Mouse (Mus musculus): Measurements from ENCODE around the gene Abhd2. TPM values are rescaled to one million over a fixed set of nuclear protein-coding genes. Genes with fewer than 3 reads are reported as not detected.
"Not testable (repeated sequence)": the region's sequence is repeated elsewhere in the genome, so short reads cannot be mapped to it uniquely, and the experiment has no call there.

Abhd2 gene
- total RNA-seq, 2 experiments from 2014 or later: 24.7 to 27.2 TPM

DNA sequence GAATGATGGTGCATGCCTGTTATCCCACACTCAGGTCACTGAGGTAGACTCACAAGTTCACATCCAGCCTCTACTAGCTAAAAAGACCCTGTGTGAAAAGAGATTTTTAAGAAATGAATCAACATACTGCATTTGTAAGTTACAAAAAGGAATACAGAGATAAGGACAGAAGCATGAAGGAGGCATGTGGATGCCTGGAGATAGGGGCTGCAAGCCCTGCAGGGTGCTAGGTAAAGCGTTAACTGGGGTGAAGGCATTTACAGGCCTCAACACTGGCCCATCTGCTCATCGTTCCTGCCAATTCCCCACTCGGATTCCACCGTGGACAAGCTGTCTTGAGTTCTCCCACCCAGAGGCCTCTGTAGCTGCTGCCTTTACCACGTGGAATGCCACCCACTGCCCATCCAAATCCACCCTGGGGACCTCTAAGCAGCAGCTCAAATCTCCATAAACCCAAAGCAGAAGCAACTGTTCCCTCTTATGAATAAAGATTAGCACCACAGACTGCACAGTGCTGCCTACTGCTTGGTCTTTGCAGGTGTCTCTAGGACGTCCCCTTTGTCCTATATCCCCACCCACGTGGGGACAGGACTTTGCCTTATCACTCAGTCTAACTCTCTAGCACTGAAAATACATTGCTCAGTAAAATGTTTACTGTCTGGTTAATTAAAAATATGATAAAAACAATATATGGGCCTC, 5.2 kb upstream of the Abhd2 start:
- DNase-seq: no peak

- DNase-seq: no peak
Measured at GRCm38 (mm10) chr7:79268897-79269296, 4.1 kb upstream of the Abhd2 start.

DNA sequence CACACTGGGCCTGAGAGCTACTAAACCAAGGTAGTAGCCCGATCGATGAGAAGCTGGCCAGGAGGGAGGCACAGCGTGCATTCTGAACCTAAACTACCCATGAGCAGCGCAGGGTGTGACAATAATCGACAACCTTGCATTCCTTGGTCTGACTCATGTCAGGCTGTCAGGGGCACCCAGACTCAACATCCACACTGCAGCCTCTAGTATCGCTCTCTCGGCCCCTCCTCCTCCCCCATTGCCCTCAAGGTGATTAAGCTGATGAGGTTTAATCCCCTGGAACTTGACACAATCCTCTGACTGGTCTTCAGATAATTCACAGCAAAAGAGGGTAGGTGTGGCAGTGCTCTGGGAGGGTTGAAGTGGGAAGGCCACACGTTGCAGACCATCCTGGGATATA, 3.6 kb upstream of the Abhd2 start:
- DNase-seq: no peak

- DNase-seq: no peak
Measured at GRCm38 (mm10) chr7:79269866-79270265, 3.1 kb upstream of the Abhd2 start.

DNA sequence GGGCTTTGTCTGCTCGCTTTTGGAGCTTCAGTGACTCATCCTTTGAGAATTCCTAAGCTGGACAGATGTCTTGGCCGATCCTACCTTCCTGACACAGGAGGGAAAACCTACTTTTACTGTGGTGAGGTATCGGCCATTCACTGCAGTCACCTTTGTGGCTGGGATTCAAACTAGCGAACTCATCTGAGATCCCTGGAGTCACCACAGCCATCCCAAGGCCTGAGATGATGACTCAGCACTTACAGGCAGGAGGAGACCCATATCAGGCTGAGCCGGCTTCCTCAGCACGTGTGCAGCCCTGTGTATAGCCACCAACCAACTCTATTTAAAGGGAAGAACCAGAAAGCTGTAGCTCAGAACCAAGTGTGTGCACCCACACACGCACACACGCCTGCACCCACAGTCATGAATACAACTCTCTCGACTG, 2.0 kb upstream of the Abhd2 start:
- DNase-seq: no peak

- DNase-seq: no peak
Measured at GRCm38 (mm10) chr7:79271861-79272788, 874 bp upstream of the Abhd2 start.

- peak; percentile 57 for DNase-seq
Measured at GRCm38 (mm10) chr7:79273738-79274472, 906 bp downstream of the Abhd2 start.

DNA sequence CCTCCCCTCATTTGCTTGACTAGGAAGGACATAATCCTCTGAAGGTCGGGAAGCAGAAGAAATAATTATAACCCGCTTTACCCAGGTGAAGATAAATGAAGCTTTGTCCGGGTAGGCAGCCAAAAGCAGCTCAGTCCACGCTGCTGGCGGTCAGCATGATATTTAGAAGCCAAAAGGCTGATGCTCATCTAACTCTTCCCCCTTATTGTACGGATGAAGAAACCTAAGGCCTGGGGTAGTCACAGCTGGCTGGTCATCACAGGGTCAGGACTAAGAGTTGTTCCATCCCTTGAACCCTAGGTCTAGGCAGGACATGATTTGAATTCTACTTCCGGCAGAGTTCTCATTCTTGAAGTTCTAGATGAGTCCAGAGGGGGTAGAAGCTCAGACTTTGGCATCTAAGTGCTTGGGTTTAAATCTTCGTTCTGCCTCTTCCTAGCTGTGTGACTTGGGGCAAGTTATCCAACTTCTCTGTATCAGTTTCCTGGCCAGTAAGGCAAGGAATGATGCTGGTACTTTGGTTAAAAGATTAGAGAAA, 1.5 kb downstream of the Abhd2 start:
- DNase-seq: no peak

DNA sequence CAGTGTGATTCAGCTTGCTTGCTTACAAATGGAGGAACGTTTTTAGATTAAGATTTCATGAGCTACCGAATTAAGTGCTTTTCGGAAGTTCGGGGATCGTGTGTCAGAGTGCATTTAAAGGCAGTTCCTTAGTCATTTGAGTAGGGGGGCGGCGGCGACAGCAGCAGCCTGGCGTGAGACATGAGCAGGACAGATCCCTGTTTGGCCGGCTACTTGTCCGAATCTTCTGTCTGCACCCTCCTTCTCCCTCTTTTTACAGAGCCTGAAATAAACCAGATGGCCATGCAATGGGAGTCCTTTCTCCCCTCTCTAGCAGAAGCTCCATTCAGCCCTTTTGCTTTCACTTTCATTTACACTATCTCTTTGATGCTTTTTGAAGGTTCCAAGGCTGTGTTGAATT, 2.3 kb downstream of the Abhd2 start:
- DNase-seq: peak; percentile 26

GRCm38 (mm10) chr7:79278432-79278831, 5.4 kb downstream of the Abhd2 start:
- DNase-seq: no peak

- DNase-seq: peak; percentile 23
Measured at GRCm38 (mm10) chr7:79279376-79280029, 6.5 kb downstream of the Abhd2 start.

- DNase-seq: no peak
Measured at GRCm38 (mm10) chr7:79282883-79283670, 10.1 kb downstream of the Abhd2 start.

GRCm38 (mm10) chr7:79283671-79283941, 10.6 kb downstream of the Abhd2 start:
- not testable (repeated sequence) for DNase-seq

GRCm38 (mm10) chr7:79284160-79284888, 11.3 kb downstream of the Abhd2 start:
- no peak for DNase-seq

DNA sequence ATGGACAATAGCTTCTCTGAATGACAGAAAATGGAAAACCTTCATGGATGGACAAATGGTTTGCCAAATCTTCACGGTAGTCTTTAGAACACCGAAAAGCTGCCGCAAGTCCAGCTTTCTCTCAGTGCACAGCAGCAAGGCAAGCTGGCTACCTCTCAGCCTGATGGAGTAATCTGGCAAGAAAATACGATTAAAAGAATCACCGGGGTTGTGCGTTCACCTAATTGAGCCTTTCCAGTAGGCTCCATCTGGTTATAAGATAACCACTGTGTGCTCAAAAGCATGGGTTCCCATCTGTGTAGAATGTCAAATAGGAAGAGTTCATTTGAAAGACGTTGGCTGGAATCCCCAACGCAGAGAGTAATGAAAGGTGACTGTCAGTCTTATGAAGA, 11.9 kb downstream of the Abhd2 start:
- DNase-seq: no peak

- no peak for DNase-seq
Measured at GRCm38 (mm10) chr7:79285408-79285807, 12.4 kb downstream of the Abhd2 start.

GRCm38 (mm10) chr7:79287226-79287625, 14.2 kb downstream of the Abhd2 start:
- no peak for DNase-seq

GRCm38 (mm10) chr7:79287928-79288327, 14.9 kb downstream of the Abhd2 start:
- no peak for DNase-seq

- DNase-seq: no peak
Measured at GRCm38 (mm10) chr7:79288422-79288821, 15.4 kb downstream of the Abhd2 start.

DNA sequence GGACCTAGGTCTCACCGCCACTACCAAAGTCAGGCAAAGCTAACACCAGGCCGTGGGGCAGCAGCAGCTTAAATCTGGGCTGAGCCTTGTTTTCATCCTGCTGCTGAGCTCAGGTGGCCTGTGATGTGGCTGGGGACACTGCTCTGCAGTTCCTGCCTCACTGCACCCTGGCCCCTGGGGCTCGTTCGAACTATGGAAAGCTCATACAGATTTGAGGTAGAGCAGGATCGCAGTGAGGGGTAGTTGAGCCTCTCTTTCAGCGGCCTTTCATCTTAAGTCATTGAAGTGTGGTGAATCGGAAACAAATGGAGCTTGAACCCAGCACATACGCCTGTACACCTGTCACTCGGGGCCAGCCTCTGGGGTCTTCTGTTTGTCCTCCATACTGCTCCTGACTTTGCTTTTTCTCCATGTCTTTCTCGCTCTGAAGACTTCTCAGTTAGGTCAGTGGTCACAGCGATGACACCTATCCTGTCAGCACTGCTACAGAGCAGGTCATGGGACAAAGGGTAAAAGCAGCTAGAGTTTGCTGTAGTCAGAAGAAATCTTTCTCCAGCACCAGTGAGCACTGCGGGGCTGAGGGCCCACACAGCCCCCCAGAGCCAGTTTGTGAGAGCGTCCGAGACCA, 20.7 kb downstream of the Abhd2 start:
- no peak for DNase-seq
